In the genomic region with DNA sequence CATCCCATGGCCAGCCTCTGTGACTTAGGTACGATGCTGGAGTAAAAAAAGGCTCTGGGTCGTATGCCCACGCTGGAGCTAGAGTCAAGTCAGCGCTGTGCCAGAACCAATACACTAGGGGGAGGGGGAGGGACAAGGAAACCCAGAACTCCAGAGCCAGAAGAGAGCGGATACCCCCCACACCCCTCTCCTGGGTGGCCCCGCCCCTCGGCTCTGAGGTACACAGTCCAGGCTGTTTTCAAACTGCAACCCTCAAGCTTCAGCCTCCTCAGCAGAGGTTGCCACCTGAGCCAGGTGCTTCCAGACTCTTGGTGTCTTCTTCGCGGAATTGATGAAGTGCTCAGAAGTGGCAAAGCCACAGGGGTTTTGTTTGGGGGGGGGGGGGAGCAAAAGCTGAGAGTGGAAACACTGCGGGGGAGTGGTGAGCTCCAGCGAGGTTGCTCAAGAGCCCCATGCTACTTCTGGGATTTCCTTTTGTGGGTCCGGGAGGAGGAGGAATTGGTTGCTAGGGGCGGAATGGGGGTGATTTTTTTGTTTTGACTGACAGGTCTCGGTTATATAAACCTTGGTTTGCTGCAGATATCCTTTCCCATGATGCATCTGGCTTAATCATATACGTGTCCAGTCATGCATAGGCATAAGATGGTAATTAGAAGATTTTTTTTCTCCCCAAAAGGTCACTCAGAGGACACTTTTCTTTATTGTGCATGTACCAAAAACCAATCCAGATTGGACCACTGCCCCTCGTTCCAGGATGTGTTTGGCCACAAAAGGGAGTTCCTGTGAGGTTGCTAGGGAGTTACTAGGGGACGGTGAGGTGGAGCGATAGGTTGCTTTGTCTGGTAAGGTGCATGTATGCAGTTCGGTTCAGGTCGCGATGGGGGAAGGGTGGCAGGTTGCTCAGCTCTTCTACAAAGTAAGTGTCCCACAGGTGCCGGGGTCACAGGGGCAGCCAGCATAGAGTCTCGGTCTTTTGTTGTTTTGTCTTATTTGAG, we compare ENCODE assay signal across 15 mouse cellular contexts.
DNase-seq lines count a peak whose midpoint lies in the region; ATAC-seq and TF ChIP-seq lines count a peak whose summit lies in the region.
"Had no signal": no experiment of that assay in that cellular context is flagged by ENCODE, and none has a peak within 500 bp of the region (broad histone marks: within the 10 kb centered on the region; RNA-seq: fewer than 3 reads in every experiment).

No protein-coding gene starts in this region.

- no peak overlapping the region for H3K27ac ChIP-seq in kidney, adult 2 months (ENCODE audit: insufficient read depth, low read depth, low read length)
- no peak overlapping the region for H3K27ac ChIP-seq in intestine, embryonic 15.5 days
- H3K27ac ChIP-seq: forebrain, embryonic 12.5 days; liver, embryonic 12.5 days had no signal

- H3K4me1 ChIP-seq in kidney, adult 2 months (ENCODE audit: control insufficient read depth, insufficient read depth, low read length) = no peaks in the 10 kb centered on the region
- H3K4me1 ChIP-seq in E14TG2a.4 (replicated peaks; ENCODE audit: low read depth, low read length) = peaks cover 25% of the 10 kb centered on the region
- H3K4me1 ChIP-seq in intestine, embryonic 15.5 days (replicated peaks) = no peaks in the 10 kb centered on the region
- H3K4me1 ChIP-seq: liver, embryonic 12.5 days had no signal

- no peak for TF ChIP-seq CTCF in kidney, adult 2 months (conservative IDR thresholded peaks at IDR 0.05; ENCODE audit: insufficient read depth, insufficient read length, low read depth, low read length)
- no peak for TF ChIP-seq CTCF in E14TG2a.4 (conservative IDR thresholded peaks at IDR 0.05; ENCODE audit: low read length)

- H3K27me3 ChIP-seq in kidney, adult 2 months (replicated peaks; ENCODE audit: control insufficient read depth, insufficient read depth, low read length) = no peaks in the 10 kb centered on the region
- peaks cover 14% of the 10 kb centered on the region for H3K27me3 ChIP-seq in E14TG2a.4 (ENCODE audit: insufficient read depth, low read length)
- no peaks in the 10 kb centered on the region for H3K27me3 ChIP-seq in intestine, embryonic 15.5 days (replicated peaks)
- H3K27me3 ChIP-seq: forebrain, embryonic 12.5 days; liver, embryonic 12.5 days had no signal

- no peaks in the 10 kb centered on the region for H3K9me3 ChIP-seq in E14TG2a.4 (ENCODE audit: low read length)
- peaks cover 3% of the 10 kb centered on the region; the same call in 1 of the 2 replicates for H3K9me3 ChIP-seq in intestine, embryonic 15.5 days
- H3K9me3 ChIP-seq: forebrain, embryonic 12.5 days; liver, embryonic 12.5 days had no signal

- no peaks in the 10 kb centered on the region for H3K36me3 ChIP-seq in kidney, adult 2 months (ENCODE audit: control insufficient read depth, insufficient read depth, low read length)
- H3K36me3 ChIP-seq in E14TG2a.4 (ENCODE audit: insufficient read depth, low read length) = no peaks in the 10 kb centered on the region
- H3K36me3 ChIP-seq in intestine, embryonic 15.5 days = no peaks in the 10 kb centered on the region
- H3K36me3 ChIP-seq: forebrain, embryonic 12.5 days; liver, embryonic 12.5 days had no signal

- WGBS in kidney, adult 2 months = 63% methylated on average over 23 of the region's 23 CpGs
- WGBS in intestine, embryonic 15.5 days = 66% methylated on average over 23 of the region's 23 CpGs

- TF ChIP-seq POLR2A in kidney, adult 2 months (IDR thresholded peaks at IDR 0.05; ENCODE audit: low read depth, low read length) = no peak

- H3K4me3 ChIP-seq in kidney, adult 2 months (ENCODE audit: insufficient read depth, low read depth, low read length) = no peak overlapping the region
- peak overlapping the region; percentile 55 for H3K4me3 ChIP-seq in E14TG2a.4 (replicated peaks; ENCODE audit: low read length)
- no peak overlapping the region for H3K4me3 ChIP-seq in intestine, embryonic 15.5 days (replicated peaks)
- H3K4me3 ChIP-seq: forebrain, embryonic 12.5 days; liver, embryonic 12.5 days had no signal

- no peak overlapping the region for H3K4me2 ChIP-seq in intestine, embryonic 15.5 days (replicated peaks)
- H3K4me2 ChIP-seq: forebrain, embryonic 12.5 days; liver, embryonic 12.5 days had no signal

- DNase-seq in frontal cortex, adult 2 months (ENCODE audit: extremely low spot score in 1 of 2, low spot score in 1 of 2) = peak; percentile 20 to 36
- DNase-seq in kidney, postnatal 4 days = peak; percentile 51 to 67
- DNase-seq in kidney, adult 2 months = no peak
- DNase-seq in left cerebral cortex, adult 9 months (ENCODE audit: low spot score in 2 of 2) = peak; percentile 13 to 16
- DNase-seq in urinary bladder, adult 2 months (ENCODE audit: low spot score) = no peak
- DNase-seq: adrenal gland, postnatal 25 days; cerebellum, adult 11-12 months; kidney, adult 11 months; lung, postnatal 4 days had no signal

- ATAC-seq in frontal cortex, adult (ENCODE audit: low TSS enrichment) = no peak; the same call in 1 of the 2 replicates
- ATAC-seq in intestine, embryonic 15.5 days = no peak
- ATAC-seq: liver, embryonic 12.5 days; midbrain, embryonic 16.5 days had no signal

- H3K9ac ChIP-seq in intestine, embryonic 15.5 days = no peak overlapping the region
- H3K9ac ChIP-seq: forebrain, embryonic 12.5 days; liver, embryonic 12.5 days had no signal

Comparison
In these comparisons a context has a peak if more than half of its experiments do, and no peak if none do; other contexts are left out.
1. DNase-seq: peak in frontal cortex, adult 2 months (2 of 2), kidney, postnatal 4 days (2 of 2) and left cerebral cortex, adult 9 months (2 of 2); none in kidney, adult 2 months (single experiment) and urinary bladder, adult 2 months (single experiment).